Mouse (Mus musculus) limb, embryonic 15.5 days (tissue): ENCODE measurements around the gene Gm5089. TPM values are rescaled to one million over a fixed set of nuclear protein-coding genes. Genes with fewer than 3 reads are reported as not detected.

Experiments used
- ATAC-seq: fragments of 200-750 bp; cut with Nextera tagmentation; 2 replicates; pipeline ENCODE4 v1.8.0; 2017; ENCODE audit warnings: low read depth, moderate TSS enrichment; ENCODE audit not compliant: insufficient number of reproducible peaks, low FRiP score, low TSS enrichment
- H3K27ac ChIP-seq: fragments of 300-500 bp; sonication (generic); 2 replicates; pipeline ENCODE4 v1.5.1; 2015; ENCODE audit warnings: moderate library complexity, mild to moderate bottlenecking, inconsistent platforms
- H3K27me3 ChIP-seq: fragments of 300-500 bp; sonication (generic); 2 replicates; pipeline ENCODE4 v1.6.1; 2015; ENCODE audit warnings: inconsistent platforms
- H3K36me3 ChIP-seq: fragments of 300-500 bp; sonication (generic); 2 replicates; pipeline ENCODE4 v1.6.1; 2015; ENCODE audit warnings: inconsistent platforms
- H3K4me1 ChIP-seq: fragments of 300-500 bp; sonication (generic); 2 replicates; pipeline ENCODE4 v1.6.1; 2015; ENCODE audit warnings: inconsistent platforms
- H3K4me2 ChIP-seq: fragments of 300-500 bp; sonication (generic); 2 replicates; pipeline ENCODE4 v1.6.1; 2015; ENCODE audit warnings: mild to moderate bottlenecking, inconsistent platforms
- H3K4me3 ChIP-seq: fragments of 300-500 bp; sonication (generic); 2 replicates; pipeline ENCODE4 v1.5.1; 2015; ENCODE audit warnings: mild to moderate bottlenecking, inconsistent platforms
- H3K9ac ChIP-seq: fragments of 300-500 bp; sonication (generic); 2 replicates; pipeline ENCODE4 v1.6.1; 2015; ENCODE audit warnings: inconsistent platforms
- H3K9me3 ChIP-seq: fragments of 300-500 bp; sonication (generic); 2 replicates; pipeline ENCODE4 v1.6.1; 2016; ENCODE audit warnings: inconsistent platforms
- WGBS: fragments of 180-500 bp; shearing (Covaris S2); methylation state at CpG from one replicate; pipeline ENCODE4 v1.1.7; 2015; 5-methylcytosine and 5-hydroxymethylcytosine counted together
- polyA plus RNA-seq: library from polyadenylated mRNA; unstranded; fragments of >200 nt; fragmentation: Nextera tagmentation; extraction: Ambion mirVana; gene quantifications from 2 replicates; pipeline ENCODE4 v1.2.1, GENCODE M21; 2015

Gene Gm5089
- polyA plus RNA-seq: 0.14 TPM in 2 replicates

DNA sequence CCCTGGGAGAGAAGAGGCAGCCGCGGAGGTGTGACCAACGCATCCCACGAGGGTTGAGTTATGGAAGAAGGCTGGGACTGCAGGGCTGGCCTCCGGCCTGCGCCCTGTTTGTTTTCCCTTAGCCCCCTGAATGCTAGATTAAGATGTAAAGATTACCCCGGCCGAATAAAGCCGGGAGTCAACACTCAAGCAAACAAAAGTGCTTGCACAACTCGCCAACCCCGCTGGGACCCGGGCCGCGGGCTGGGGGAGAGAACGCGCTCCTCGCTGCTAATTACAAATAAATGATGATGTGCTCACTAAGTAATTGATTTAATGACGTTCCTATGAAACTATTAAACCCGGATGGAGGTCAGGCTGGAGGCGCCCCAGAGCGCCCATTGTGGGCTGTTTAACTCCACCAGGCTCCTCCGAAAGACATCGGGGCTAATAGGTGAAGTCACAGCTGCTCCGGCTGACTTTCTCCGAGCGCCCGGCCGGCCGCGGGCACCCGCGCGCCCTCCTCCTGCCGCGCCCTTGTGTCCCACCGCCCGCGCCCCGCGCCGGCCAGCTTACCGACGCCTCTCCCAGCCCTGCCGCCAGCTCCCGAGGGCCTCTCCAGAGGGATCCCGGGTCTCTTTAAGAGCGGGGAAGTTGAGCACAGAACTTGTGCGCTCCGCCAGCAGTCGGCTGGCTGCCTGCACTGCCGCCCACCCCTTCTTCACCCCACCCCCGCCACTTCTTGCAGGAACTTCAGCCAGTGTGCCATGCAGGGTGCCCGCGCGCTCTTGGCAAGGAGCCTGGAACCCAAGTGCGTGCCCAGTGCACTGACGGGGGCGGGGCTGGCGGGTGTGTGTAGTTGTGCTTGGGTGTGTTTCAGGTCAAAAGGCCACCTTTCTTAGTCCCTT is at the start of gene Gm5089:
TSS of gene Gm5089 (minus strand) at position 620 of the 887 bp plus-strand sequence.
- peak within 1 kb of the TSS; percentile 35 for H3K9ac ChIP-seq
- peaks cover 92% of the 10 kb centered on the region for H3K27me3 ChIP-seq
- peaks cover 24% of the 10 kb centered on the region for H3K4me1 ChIP-seq
- H3K4me3 ChIP-seq: peak within 1 kb of the TSS; percentile 41
- peak within 1 kb of the TSS; percentile 78 for H3K4me2 ChIP-seq
- ATAC-seq: 0 out of 2 replicates have a peak, but pooled peaks have one; percentile 33
- 1% methylated on average over 54 of the region's 59 CpGs for WGBS
- H3K36me3 ChIP-seq: no peaks in the 10 kb centered on the region
- H3K9me3 ChIP-seq: no peaks in the 10 kb centered on the region
- H3K27ac ChIP-seq: no peak within 1 kb of the TSS

GRCm38 (mm10) chr14:122492015-122492414 is 41.1 kb upstream of the Gm5089 start:
- Histone ChIP-seq H3K4me1 (peaks cover 6% of the 10 kb centered on the region), H3K9ac (no peak overlapping the region), H3K9me3 (no peaks in the 10 kb centered on the region), H3K27me3 (peaks cover 44% of the 10 kb centered on the region), H3K4me2 (no peak overlapping the region), H3K4me3 (no peak overlapping the region), H3K36me3 (no peaks in the 10 kb centered on the region), H3K27ac (no peak overlapping the region)
- ATAC-seq: no peak
- 64% methylated on average over 1 of the region's 1 CpGs for WGBS

GRCm38 (mm10) chr14:122491521-122491920 is 40.6 kb upstream of the Gm5089 start:
- Histone ChIP-seq H3K4me2 (no peak overlapping the region), H3K9ac (no peak overlapping the region), H3K36me3 (no peaks in the 10 kb centered on the region), H3K27me3 (peaks cover 47% of the 10 kb centered on the region), H3K4me1 (peaks cover 6% of the 10 kb centered on the region), H3K4me3 (no peak overlapping the region), H3K27ac (no peak overlapping the region), H3K9me3 (no peaks in the 10 kb centered on the region)
- ATAC-seq: no peak
- 62% methylated on average over 6 of the region's 6 CpGs for WGBS

- H3K4me3 ChIP-seq: peak within 1 kb of the TSS; percentile 34
- H3K4me2 ChIP-seq: peak within 1 kb of the TSS; percentile 52
- no peaks in the 10 kb centered on the region for H3K36me3 ChIP-seq
- peaks cover 6% of the 10 kb centered on the region for H3K4me1 ChIP-seq
- H3K9me3 ChIP-seq: no peaks in the 10 kb centered on the region
- no peak within 1 kb of the TSS for H3K9ac ChIP-seq
- peaks cover 55% of the 10 kb centered on the region for H3K27me3 ChIP-seq
- no peak for ATAC-seq
- no peak within 1 kb of the TSS for H3K27ac ChIP-seq
- 3% methylated on average over 51 of the region's 51 CpGs for WGBS
These were observed 39.8 kb upstream of the Gm5089 start, which contains the start of gene Gm10837 for GRCm38 (mm10) chr14:122490441-122491328. Gene Gm10837, plus strand, starts transcription at chr14:122490586.

DNA sequence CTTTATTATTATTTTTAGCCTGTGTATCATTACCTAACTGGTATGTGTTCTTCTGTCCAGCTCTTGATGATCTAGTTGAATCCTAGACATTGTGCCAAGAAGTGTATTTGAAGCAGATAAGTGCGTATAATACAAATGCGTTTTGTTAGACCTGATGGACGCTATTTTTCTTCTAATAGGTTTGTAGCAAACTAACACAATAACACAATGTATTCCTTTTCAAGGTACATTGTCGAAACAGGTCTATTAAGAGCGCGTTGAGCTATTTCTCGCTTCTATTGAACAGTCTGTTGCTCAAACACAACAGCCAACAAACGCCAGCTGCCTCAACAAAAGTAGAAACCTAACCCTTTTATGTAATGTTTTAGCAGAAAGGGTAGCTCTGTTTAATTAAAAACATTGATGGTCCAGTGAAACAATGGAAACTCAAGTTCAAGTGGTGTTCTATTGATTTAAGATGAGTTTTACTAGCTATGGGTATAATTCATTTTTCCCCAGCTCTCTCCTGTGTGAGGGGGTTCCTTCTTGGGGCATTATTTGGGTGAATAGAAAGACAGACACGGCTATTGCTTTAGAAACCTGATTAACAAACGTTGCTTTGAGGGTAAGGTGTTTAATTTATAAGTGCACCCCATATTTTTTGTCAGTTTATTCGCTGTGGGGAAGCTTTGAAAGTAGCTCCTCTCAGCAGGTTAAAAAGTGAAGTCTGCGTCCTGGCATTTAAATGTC is 38.9 kb upstream of the Gm5089 start:
- ATAC-seq: no peak
- Histone ChIP-seq H3K9me3 (no peaks in the 10 kb centered on the region), H3K9ac (no peak overlapping the region), H3K4me3 (peak overlapping the region; percentile 34; the same call in 1 of the 2 replicates), H3K4me1 (peaks cover 13% of the 10 kb centered on the region), H3K27me3 (peaks cover 63% of the 10 kb centered on the region), H3K4me2 (no peak overlapping the region), H3K27ac (no peak overlapping the region), H3K36me3 (no peaks in the 10 kb centered on the region)
- WGBS: 7% methylated on average over 12 of the region's 12 CpGs

DNA sequence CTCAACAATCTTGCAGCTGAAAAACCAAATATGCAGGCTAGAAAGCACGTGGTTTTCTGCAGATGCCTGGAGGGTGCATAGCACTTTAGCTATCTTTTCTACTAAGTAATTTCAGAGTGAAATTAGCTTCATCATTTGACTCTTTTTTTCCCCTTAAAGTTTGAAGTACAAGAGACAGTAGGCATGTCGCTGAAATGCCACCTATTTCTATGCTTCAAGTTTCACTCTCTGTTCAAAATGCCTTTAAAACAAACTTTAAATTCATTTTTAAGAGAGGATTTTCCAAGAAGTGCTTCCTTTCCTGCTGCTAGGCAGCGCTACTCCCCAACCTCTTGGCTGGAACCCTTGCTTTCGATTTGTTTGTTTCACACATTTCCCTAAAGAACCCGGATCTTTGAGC is 38.1 kb upstream of the Gm5089 start:
- no peak overlapping the region for H3K4me3 ChIP-seq
- no peaks in the 10 kb centered on the region for H3K36me3 ChIP-seq
- H3K27ac ChIP-seq: no peak overlapping the region
- ATAC-seq: no peak
- H3K9me3 ChIP-seq: no peaks in the 10 kb centered on the region
- H3K4me2 ChIP-seq: no peak overlapping the region
- peaks cover 13% of the 10 kb centered on the region for H3K4me1 ChIP-seq
- H3K9ac ChIP-seq: no peak overlapping the region
- peaks cover 68% of the 10 kb centered on the region for H3K27me3 ChIP-seq
- WGBS: 6% methylated on average over 5 of the region's 5 CpGs

DNA sequence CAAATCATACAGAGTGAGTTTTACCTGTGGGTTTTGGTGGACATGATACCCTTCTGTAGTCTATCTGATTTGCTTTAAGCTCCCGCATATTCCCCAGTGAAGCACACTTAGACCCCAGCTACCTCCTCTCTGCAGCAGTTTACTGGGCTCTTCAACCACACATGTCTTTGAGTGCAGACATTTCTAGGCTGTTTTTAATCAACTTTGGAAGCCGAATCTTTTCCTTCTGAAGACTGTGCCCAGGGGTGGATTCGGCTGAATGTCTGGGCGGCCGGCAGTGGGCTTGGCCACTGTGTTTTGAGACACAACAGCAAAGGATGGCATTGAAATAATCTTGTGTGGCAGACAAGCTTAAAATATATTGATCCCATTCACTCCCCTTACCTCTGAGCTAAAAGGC is 36.5 kb upstream of the Gm5089 start:
- Histone ChIP-seq H3K4me1 (peaks cover 13% of the 10 kb centered on the region), H3K4me3 (no peak overlapping the region), H3K27me3 (peaks cover 75% of the 10 kb centered on the region), H3K9me3 (no peaks in the 10 kb centered on the region), H3K27ac (no peak overlapping the region), H3K36me3 (no peaks in the 10 kb centered on the region), H3K9ac (no peak overlapping the region), H3K4me2 (no peak overlapping the region)
- no peak for ATAC-seq
- 13% methylated on average over 5 of the region's 5 CpGs for WGBS

DNA sequence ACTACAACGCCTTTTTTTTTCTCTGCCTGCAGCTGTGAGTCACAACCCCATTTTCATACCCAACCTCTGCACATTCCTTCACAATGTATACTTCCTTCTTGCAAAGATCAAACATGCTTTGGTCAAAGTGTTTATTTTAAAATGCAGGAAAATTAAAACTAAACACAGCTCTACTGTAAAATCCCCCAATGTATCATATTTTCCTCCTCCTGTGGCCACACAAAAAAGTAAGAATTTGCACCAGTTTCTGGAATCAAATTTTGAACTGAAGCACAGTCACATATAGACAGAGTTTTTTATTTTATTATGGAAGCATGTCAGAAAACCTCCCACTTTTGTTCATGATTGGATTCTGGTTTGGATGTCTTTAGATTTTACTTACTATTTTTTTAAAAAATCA is 35.7 kb upstream of the Gm5089 start:
- WGBS: 15% methylated on average over 1 of the region's 1 CpGs
- peaks cover 13% of the 10 kb centered on the region for H3K4me1 ChIP-seq

GRCm38 (mm10) chr14:122485635-122486181 is 34.8 kb upstream of the Gm5089 start:
- ATAC-seq: no peak
- Histone ChIP-seq H3K4me2 (no peak overlapping the region), H3K27ac (no peak overlapping the region), H3K9me3 (no peaks in the 10 kb centered on the region), H3K4me3 (no peak overlapping the region), H3K36me3 (no peaks in the 10 kb centered on the region), H3K27me3 (peaks cover 79% of the 10 kb centered on the region), H3K9ac (no peak overlapping the region), H3K4me1 (peaks cover 11% of the 10 kb centered on the region)
- 5% methylated on average over 12 of the region's 12 CpGs for WGBS

More for the DNA sequence above, 35.7 kb upstream of the Gm5089 start:
- Histone ChIP-seq H3K36me3 (no peaks in the 10 kb centered on the region), H3K4me3 (no peak overlapping the region), H3K4me2 (no peak overlapping the region), H3K9me3 (no peaks in the 10 kb centered on the region), H3K27me3 (peaks cover 80% of the 10 kb centered on the region), H3K27ac (no peak overlapping the region), H3K9ac (no peak overlapping the region)
- ATAC-seq: no peak

- Histone ChIP-seq H3K27me3 (peaks cover 81% of the 10 kb centered on the region), H3K27ac (no peak overlapping the region), H3K9me3 (no peaks in the 10 kb centered on the region), H3K4me1 (peaks cover 6% of the 10 kb centered on the region), H3K9ac (no peak overlapping the region), H3K4me3 (no peak overlapping the region), H3K36me3 (no peaks in the 10 kb centered on the region), H3K4me2 (0 out of 2 replicates have a peak overlapping the region, but pooled peaks have one; percentile 7)
- 5% methylated on average over 24 of the region's 24 CpGs for WGBS
- ATAC-seq: no peak
These were observed 34.1 kb upstream of the Gm5089 start for GRCm38 (mm10) chr14:122484844-122485551.

- H3K4me1 ChIP-seq: peaks cover 6% of the 10 kb centered on the region
- no peak overlapping the region for H3K9ac ChIP-seq
- peaks cover 79% of the 10 kb centered on the region for H3K27me3 ChIP-seq
- H3K4me3 ChIP-seq: no peak overlapping the region
- no peaks in the 10 kb centered on the region for H3K36me3 ChIP-seq
- WGBS: 23% methylated on average over 4 of the region's 4 CpGs
- H3K9me3 ChIP-seq: no peaks in the 10 kb centered on the region
- ATAC-seq: no peak
- H3K4me2 ChIP-seq: no peak overlapping the region
- no peak overlapping the region for H3K27ac ChIP-seq
These were observed 33.5 kb upstream of the Gm5089 start for GRCm38 (mm10) chr14:122484458-122484843.
